Mouse (Mus musculus): ENCODE results near the gene Col19a1. TPM values are rescaled to one million over a fixed set of nuclear protein-coding genes. Genes with fewer than 3 reads are reported as not detected.

The Col19a1 gene
- polyA plus RNA-seq, 1 experiment from 2014 or later, result 1.4 TPM

- DNase-seq (ENCODE audit: low spot score), result no peak
Observed at GRCm38 (mm10) chr1:24461305-24461887, 125.9 kb downstream of the Col19a1 start.

- no peak for DNase-seq (ENCODE audit: low spot score)
Observed at GRCm38 (mm10) chr1:24458015-24458414, 129.3 kb downstream of the Col19a1 start.

- DNase-seq (ENCODE audit: low spot score), result no peak
Observed at GRCm38 (mm10) chr1:24452572-24453269, 134.6 kb downstream of the Col19a1 start.

GRCm38 (mm10) chr1:24452159-24452558, 135.1 kb downstream of the Col19a1 start:
- no peak for DNase-seq (ENCODE audit: low spot score)

- no peak for DNase-seq (ENCODE audit: low spot score)
Observed at GRCm38 (mm10) chr1:24437425-24437824, 149.8 kb downstream of the Col19a1 start.

- DNase-seq (ENCODE audit: low spot score), result no peak
Observed at GRCm38 (mm10) chr1:24428306-24428705, 159.0 kb downstream of the Col19a1 start.

GRCm38 (mm10) chr1:24378125-24378821, 209.0 kb downstream of the Col19a1 start:
- no peak for DNase-seq (ENCODE audit: low spot score)

GRCm38 (mm10) chr1:24374902-24375301, 212.4 kb downstream of the Col19a1 start:
- no peak for DNase-seq (ENCODE audit: low spot score)

GRCm38 (mm10) chr1:24373671-24374070, 213.6 kb downstream of the Col19a1 start:
- DNase-seq (ENCODE audit: low spot score), result no peak

- no peak for DNase-seq (ENCODE audit: low spot score)
Observed at GRCm38 (mm10) chr1:24372471-24373258, 214.6 kb downstream of the Col19a1 start.

GRCm38 (mm10) chr1:24367570-24368517, 219.4 kb downstream of the Col19a1 start:
- DNase-seq (ENCODE audit: low spot score), result no peak

- DNase-seq (ENCODE audit: low spot score), result no peak
Observed at GRCm38 (mm10) chr1:24364775-24365174, 222.5 kb downstream of the Col19a1 start.

GRCm38 (mm10) chr1:24361990-24362635, 225.2 kb downstream of the Col19a1 start:
- no peak for DNase-seq (ENCODE audit: low spot score)

- no peak for DNase-seq (ENCODE audit: low spot score)
Observed at GRCm38 (mm10) chr1:24349462-24350217, 237.6 kb downstream of the Col19a1 start.

- no peak for DNase-seq (ENCODE audit: low spot score)
Observed at GRCm38 (mm10) chr1:24347621-24348160, 239.6 kb downstream of the Col19a1 start.

- no peak for DNase-seq (ENCODE audit: low spot score)
Observed at GRCm38 (mm10) chr1:24337556-24338275, 249.6 kb downstream of the Col19a1 start.

GRCm38 (mm10) chr1:24336051-24336450, 251.2 kb downstream of the Col19a1 start:
- no peak for DNase-seq (ENCODE audit: low spot score)

- DNase-seq (ENCODE audit: low spot score), result no peak
Observed at GRCm38 (mm10) chr1:24316961-24317589, 270.2 kb downstream of the Col19a1 start.

Measured in thymus, postnatal 0 days (tissue).